Mouse (Mus musculus) olfactory bulb, adult 2 months (tissue): ENCODE measurements at regions not wholly inside any gene's neighbourhood (a gene's known extent, or its start where the extent isn't known, plus 50 kb on each side); places are given as distances from the start of the nearest gene placed in this dataset.

Source experiments
- CTCF ChIP-seq: fragments of 200-500 bp; IDR thresholded peaks from 2 replicates; pipeline ENCODE4 v1.5.1; 2012; ENCODE audit warnings: low read depth, mild to moderate bottlenecking, low read length, moderate library complexity; ENCODE audit not compliant: insufficient read depth
- POLR2A ChIP-seq: fragments of 200-500 bp; IDR thresholded peaks from 2 replicates; pipeline ENCODE4 v1.6.1; 2012; ENCODE audit warnings: mild to moderate bottlenecking, low read depth, low read length, moderate library complexity; ENCODE audit not compliant: insufficient read depth

- TF ChIP-seq CTCF (peak; percentile 62; the same call in 1 of the 2 replicates), POLR2A (no peak)
Measured at GRCm38 (mm10) chr6:117675059-117675800, 165.8 kb upstream of the Zfp637 start.
